Mouse (Mus musculus) T-cell, adult 2 months (primary cell): ENCODE data around the gene Pmepa1.

Experiments
- DNase-seq: peaks from one replicate; pipeline ENCODE4 v3.0.0; 2022; ENCODE audit warnings: low spot score

Pmepa1 gene

DNA sequence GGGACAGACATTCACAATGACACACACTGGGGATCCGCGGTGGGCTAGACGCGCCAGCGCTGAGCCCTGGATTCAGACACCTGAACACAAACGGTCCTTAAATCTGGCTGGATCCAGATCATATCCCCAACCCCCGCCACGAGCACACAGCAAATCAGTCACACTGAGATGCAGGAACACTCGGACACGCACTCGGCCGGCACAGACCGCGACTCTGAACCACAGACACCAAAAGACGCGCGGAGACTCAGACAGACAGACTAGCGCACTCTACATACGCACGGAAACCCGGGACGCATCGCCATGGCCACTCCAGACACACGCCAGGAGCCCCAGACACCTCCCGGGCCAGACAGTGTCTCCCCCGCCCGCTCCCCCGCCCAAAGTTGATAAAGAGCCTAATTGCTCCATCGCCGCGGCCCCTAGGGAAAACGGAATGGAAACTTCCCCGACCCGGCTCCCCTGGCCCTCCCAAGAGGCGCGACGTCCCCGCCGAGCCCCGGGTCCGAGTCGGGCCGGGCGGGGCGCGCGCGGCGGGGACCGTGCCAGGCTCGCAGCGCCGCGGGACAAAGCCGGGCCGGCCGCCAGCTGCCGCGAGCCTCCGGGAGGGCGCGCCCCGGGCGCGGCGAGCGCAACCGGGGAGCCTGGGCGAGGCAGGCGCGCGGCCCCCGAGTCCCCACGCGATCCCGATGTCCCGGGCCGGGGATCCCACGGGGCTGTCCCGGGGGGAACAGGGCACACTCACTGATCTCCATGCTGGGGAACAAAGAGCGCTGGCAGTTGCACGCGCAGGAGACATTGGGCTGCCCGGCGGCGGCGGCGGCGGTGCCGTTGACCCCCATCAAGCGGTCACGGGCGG, 761 bp downstream of the Pmepa1 start:
- DNase-seq: peak; percentile 34

DNA sequence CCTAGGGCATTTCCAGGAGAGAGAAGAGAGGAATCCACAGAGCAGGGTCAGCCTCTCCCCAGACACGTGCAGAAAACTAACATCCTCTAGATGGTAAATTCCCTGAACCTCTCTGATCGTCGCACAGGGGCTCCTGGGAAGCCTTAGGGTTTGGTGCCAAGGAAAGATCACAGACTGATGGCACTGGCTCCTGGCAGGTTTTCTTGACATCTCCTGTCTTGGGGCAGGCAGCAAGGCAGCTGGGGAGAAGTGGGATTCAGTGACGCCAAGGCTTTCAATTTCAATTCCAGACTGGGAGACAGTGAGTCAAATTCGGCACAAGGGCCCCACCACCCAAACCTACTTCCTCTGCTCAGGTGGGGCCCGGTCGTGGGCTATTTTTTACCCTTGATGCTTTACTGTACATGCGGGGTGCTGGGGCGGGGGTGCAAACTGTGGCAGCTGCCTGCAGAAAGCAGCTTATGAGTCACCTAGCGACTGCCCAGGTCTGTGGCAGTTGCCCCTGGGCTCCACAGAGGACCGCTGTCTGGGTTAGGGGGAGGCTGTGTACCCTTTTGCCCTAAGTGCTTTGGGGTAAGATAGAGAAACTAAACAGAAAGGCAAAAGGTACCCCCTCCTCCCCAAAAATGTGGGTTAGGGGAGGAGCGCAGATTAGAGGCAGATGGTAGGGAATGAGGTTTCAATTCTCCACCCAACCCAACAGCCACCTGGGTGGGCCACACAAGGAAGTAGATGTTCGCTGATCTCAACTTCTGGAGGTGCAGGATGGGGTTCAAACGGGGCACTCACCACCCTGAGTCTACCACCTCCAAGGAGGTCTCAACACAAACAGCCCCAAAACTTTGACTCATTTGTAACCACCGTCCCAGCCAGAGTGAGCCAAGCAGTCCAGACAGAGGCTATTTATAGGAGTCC, 1.6 kb downstream of the Pmepa1 start:
- peak; percentile 41 for DNase-seq

DNA sequence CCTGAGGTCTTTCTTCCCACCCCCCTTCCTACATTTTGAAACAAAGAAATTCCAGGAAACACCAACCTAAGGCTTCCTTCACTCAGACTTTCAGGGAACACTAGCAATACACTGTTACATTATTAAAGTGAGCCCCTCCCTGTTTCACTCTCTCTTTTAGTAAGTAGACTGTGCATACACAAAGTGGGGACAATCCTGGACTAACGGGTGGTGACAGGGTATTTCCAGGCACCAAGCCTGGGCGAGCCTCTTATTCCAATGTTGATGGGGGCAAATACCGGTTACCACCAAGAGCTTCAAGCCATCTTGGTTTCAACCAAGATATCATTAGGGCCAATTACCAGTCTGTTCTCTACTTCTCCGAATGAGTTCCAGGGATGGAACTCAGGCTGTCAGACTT, 2.4 kb downstream of the Pmepa1 start:
- no peak for DNase-seq

DNA sequence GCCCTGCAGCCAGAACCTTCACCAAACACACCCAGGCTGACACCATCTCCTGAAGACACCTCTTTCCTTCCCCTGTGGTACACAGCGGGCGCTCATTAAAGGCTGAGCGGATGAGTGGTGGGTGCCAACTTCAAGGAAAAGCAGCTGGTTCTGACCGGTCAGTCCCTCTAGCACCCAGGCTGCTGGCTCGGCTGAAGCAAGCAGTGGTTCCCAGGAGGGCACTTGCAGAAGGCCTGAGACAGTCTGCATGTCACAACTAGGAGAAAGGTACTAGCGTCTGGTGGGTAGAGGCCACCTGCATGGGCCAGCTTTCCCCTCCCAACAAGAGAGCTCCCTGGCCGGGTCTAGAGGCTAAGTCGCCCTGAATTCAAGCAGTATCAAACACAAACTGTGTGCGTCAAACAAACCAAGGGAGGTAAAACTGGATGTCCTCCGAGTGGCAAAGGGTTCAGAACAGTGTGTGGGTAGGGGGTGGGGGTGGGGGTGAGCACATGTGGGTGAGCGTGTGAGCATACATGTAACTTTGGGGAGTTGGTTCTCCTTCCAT, 3.9 kb downstream of the Pmepa1 start:
- DNase-seq: no peak

DNA sequence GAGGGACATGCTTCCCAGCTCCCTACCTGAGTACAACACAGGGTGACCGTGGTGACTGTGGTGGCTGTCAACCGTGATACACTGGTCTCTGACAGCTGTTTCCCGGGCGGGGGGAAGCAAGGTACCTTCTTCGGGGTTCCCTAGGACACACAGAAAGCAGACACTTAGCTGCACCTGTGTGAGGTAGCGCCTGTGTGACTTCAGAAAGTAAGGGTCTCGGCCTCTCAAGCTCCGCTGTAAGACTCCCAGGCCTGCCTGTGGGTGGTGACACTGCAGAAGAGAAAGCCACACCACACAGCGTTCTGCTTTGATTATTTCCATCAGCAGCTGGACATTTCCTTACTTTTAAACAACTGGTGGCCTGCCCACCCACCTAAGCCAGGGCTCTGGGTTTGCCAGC, 4.8 kb downstream of the Pmepa1 start:
- no peak for DNase-seq

DNA sequence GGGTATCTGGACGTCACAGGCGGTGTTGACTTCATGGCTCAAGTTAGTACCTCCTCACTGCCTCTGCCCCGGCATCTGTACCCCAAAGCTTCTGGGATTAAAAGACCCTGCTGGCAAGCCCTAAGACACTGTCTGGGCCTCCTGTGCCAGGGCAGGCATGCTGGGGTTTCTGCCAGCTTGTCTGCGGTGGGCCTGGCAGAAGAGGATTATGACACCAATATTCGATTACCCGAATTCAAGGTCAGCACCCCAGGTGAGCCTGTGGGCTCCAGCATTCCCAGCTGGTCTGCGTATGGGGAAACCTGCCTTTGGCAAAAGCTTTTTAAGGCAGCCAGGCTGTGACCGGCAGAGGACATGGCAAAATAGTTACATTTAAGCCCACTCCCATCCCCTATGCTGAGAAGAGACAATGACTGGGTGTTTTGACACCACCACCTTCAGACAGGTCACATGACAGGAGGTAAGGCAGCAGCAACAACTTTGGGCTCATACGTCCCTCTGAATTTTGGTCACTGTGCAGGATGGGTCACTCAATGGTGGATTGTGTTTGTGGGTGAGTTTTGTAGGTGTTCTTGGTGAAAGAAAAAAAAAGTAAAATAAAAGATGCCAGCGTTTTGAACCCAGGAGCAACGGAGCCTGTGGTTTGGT, 5.6 kb downstream of the Pmepa1 start:
- no peak for DNase-seq

DNA sequence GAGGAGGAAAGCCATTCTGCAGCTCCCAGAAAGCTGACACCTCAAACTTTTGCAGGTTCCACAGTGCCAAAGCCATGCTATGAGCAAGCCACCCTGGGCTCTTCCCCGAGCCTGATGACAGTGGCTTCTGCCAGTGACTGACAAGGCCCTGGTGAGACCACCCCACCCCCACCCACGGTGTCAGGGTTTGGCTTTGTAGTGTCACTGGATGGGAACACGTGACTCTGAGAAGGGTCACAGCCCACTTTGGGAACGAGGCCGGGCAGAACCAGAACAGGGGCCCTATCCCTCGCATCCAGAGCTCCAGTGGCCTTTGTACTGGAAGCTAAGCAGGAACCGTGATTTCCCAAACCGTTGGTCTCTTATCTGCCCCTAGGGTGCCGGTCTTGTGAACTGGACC, 6.1 kb downstream of the Pmepa1 start:
- no peak for DNase-seq

DNA sequence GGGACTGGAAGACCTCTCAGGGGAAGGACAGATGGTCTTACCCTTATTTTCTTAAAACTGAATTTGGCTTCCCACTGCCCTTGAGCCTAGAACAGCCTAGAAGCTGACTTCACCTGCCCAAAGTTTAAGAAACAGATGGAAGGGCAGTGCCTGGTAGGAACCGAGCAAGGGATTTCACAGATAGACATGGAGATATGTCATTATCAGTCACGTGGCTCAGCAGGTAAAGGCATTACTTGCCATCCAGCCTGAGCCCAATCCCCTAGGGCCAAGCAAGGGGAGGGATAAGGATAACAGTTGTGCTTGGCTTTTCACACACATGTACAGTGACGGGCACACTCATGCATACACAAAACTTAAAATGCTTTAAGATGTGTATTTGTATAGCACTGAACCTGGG, 8.8 kb downstream of the Pmepa1 start:
- no peak for DNase-seq

DNA sequence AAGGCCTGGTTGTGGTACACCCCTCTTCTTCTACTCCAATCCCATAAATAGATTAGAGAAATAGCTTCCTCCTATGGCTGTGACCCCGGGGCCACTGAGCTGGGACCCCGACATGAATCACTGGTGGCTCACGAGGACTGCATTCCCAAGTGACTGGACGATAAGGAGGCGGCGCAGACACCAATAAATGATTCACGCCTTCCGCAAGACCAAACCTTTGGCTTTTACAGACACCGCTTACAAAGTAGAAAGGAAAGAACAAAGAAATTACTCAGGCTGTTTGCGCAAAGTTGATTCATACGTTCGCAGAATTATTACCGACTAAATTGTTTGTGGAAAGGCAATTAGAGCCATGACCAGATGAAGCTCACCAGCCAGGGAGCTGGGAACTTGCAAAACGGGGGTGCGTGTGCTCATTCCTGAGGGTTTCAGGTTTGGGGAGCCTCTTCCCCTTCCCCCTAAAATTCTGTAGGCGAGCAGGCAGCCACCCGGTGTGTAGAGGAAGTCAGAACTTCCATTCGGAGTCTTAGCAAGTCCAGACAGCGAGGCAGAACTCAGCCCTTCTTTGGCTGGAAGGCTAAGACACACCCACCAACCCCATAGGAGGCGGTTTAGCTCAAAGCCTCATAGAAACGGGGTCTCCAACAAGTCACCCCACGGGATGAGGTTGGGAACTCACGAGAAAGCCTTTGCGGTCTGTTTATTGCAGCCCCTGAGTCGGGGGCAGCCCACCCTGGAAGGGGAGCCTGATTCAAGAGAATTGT, 9.8 kb downstream of the Pmepa1 start:
- DNase-seq: no peak

DNA sequence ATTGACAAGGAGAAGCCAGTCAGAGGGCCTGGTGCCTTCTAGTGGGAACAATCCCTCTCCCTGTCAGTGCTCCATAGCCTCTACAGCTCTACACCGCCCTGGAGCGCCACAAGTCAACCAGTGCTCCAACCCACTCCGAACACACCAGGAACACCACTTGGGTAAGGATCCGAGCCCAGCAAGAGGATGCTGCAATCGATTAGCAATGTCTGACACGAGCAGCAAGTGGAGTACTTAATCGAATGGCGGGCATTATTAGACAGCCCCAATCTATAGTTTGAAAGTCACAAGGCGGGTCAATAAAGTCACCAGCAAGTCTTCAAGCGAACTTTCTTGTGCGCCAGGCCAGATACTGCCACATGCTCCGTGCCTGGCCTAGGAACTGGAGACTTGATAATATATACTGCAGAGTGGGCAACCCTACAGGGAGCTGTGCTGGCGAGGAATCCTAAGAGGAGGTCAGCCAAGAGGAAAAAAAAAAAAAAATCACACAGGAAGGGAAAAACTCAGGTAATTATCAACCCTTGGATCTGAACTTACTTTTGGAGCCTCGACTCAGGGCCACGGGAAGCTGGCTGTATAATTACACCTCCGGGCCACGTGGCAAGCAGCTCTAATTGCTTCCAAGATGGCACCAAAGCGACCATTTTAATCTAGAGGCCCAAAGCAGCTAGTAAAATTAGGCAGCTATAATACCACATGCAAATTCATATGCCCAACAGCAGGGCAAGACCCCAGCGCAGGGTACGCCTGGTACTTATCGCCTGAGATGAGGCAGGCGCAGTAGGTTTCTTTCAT, 10.7 kb downstream of the Pmepa1 start:
- no peak for DNase-seq

DNA sequence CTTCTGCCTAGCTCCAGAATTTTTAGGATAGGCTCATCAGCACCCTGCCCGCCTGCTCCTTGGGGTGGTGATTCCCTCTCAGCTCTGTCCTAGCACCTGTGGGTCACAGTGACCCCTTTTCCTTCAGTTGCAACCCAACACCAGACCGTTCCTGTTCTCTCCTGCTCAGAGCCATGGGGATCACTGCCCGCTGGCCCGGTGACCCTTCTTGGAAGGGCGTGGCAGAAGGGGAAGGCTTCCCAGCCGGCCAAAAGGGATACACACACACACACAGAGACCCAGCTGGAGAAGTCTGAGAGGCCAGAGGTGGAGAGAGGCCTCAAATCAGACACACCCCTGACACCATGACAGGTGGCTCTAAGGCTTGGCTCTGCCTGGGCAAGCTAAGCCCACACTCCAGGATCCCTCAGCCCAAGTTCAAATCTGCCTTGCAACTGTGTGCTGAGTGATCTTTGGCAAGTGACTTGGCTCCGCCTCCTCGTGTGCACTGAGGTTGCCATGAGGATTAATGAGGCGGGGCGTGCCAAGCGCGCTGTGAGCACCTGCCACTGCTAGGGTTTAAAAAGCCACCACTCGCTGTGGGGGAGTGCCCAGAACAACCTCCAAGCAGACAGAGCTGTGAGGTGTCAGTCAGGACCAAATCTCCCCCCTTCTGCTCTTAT, 11.7 kb downstream of the Pmepa1 start:
- DNase-seq: peak; percentile 75

DNA sequence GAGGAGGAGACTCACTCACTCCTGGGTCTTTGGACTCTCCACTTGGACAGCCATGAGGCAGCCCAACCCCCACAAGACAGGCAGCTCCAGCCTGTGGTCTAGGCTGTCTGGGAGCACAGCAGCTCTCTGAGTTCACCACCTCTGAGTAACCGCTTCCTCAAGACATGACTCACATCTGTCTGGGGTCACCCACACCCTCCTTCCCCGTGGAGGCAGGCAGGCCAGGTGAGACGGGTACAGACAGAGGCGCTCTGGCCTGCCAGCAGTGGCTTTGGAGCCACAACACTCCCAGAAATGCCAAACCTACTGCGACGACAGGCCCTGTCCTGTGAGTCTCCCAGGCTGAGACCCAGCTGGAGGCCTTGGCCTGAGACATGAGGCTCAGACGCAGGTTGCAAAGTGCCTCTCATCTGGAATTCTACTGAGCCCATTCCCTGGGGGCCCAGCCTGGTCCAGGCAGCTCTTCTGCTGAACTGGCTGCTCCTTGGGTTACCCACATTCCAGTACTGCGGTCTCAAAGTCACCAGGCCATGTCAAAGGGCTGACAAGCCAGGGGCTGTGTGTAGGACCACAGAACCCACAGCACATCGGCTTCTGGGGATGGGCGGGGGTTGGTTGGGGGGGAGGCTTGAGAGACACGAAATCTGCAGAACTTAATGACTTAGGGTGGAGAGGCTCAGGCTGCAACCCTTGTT, 12.6 kb downstream of the Pmepa1 start:
- peak; percentile 72 for DNase-seq

DNA sequence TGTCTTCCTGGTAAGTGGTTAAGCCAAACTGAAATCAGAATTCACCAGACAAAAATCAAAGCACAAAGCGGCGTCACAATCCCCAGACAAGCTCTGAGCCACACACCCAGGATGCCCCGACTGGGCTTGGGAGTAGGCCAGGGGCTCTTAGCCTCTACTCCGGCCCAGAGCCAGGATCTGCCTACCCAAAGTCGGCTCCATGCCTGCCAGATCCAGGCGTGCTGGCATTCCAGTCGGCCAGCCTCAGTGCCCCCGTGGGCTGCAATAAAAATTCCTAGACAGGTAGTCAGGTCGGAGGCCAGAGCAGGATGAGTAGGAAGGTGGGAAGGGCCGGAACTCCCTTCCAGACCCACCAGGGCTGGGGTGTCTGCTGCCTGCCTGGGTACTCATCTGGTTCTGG, 14.8 kb downstream of the Pmepa1 start:
- DNase-seq: no peak

DNA sequence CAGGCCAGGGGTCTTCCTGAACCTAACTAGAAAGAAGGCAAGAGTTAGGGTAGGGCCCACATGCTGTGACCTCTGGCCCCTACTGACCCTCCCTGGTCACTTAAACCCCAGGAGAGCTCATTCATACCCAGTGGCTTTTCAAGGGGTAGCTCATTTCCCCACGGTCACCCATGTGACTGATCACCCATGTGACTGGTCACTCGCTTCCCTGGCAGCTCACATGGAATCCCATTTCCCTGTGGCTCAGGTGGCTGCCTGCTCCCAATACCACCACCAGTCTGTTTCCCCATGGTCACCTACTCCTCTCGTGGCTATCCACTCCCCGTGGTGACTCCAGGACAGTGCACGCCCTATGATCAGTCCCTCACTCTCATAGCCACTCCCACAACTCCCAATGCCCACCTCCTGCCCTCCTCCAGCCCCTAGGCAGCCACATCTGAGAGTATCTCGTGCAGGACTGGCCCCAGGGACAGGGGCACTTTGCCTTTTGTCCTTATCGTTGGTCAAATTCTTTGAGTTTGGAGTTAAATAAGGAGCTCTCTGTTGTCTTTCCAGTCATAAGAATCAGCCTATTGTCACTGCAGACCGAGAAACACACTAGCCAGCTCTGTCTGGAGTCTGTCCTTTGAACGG, 17.8 kb downstream of the Pmepa1 start:
- DNase-seq: no peak

DNA sequence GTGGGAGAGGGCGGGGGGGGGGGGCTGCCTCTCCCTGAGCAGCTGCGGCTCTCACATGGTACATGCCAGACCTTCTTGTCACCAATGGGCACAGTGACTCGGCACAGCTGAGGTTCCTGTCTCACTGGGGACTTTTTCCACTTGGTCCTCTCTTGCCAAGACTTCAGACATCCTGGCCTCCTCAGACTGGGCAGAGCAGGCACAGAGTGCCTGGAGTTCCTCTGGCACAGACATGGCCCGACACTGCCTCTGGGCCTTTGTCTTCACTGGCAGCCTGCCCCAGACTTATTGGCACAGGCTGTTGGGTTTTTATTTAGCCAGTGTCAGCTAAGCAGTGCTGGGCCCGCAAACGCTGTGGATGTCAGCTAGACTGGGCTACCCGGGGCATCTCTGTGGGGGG, 18.7 kb downstream of the Pmepa1 start:
- DNase-seq: no peak

DNA sequence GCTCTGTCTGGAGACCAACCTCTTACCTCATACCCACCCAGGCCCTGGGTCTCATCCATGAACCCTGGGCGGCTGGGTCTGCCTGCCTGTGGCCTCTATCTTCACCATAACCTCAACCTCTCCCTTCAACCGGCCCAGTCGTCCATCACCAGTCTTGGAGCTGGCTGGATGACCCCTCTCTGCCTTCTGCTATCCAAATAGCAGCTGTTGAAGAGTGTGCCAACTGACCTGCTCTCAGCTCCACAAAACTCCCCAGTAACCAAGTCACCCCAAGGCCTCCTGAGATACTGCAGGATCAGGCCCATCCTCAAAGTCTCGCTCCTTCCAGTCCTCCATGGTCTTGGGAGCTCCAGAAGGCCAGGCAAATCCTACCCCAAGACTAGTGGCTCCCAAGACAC, 19.8 kb downstream of the Pmepa1 start:
- no peak for DNase-seq

DNA sequence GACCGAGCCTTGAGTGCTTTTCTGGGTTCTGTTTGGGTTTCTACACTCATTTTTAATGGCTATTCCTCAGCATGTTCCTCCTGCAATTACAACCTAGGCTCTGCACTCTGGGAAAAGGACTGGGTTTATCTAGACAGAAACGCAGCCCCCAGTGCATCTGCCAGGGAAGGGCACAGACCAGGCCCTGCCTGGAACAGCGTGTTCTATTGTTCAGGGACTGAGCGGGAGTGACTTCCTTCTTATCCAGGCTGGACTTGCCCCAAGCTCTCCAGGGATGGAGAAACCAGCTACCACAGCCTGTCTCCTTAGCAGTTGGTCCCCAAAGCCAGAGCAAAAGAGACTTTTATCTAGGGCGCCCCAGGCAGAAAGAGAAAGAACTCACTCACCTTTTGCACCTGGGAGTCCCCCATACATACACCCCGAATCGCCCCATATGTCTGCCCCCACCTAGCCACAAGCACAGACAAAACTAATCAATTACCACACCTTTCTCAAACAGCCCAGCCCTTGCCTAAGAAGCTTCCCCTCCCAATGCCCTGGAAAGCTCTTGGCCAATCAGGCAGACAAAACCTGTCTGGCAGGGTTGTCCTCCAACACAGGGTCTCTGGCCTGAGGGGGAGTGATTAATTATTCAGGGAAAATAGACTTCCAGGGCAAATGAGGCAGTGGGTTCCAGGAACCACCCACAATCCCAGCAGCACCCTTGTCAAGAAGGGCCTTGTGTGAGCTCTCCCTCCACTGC, 20.4 kb downstream of the Pmepa1 start:
- no peak for DNase-seq
